Comparison of ENCODE assay signal across 17 mouse cellular contexts in genomic region chr16:57101174-57101573, GRCm38 (mm10). TPM values are rescaled to one million over a fixed set of nuclear protein-coding genes. Genes with fewer than 3 reads are reported as not detected.
"Had no signal": no experiment of that assay in that cellular context is flagged by ENCODE, and none has a peak within 500 bp of the region (broad histone marks: within the 10 kb centered on the region; RNA-seq: fewer than 3 reads in every experiment).

No protein-coding gene starts in this region.

- DNase-seq: lung, embryonic 14.5 days; lung, postnatal 10 days; lung, postnatal 4 days; midbrain, embryonic 14.5 days; right cerebral cortex, postnatal 25 days; thymus, postnatal 4 days had no signal

- H3K36me3 ChIP-seq: hindbrain, embryonic 15.5 days; limb, embryonic 15.5 days; liver, embryonic 12.5 days; midbrain, embryonic 10.5 days; neural tube, embryonic 13.5 days had no signal

- H3K9me3 ChIP-seq: hindbrain, embryonic 15.5 days; limb, embryonic 15.5 days; liver, embryonic 12.5 days; midbrain, embryonic 10.5 days; neural tube, embryonic 13.5 days had no signal

- H3K4me1 ChIP-seq: hindbrain, embryonic 15.5 days; limb, embryonic 15.5 days; liver, embryonic 12.5 days; midbrain, embryonic 10.5 days; neural tube, embryonic 13.5 days had no signal

- H3K4me3 ChIP-seq: hindbrain, embryonic 15.5 days; left cerebral cortex, adult 2 months; limb, embryonic 15.5 days; liver, embryonic 12.5 days; midbrain, embryonic 10.5 days; neural tube, embryonic 13.5 days had no signal

- H3K27ac ChIP-seq: hindbrain, embryonic 15.5 days; left cerebral cortex, adult 2 months; limb, embryonic 15.5 days; liver, embryonic 12.5 days; midbrain, embryonic 10.5 days; neural tube, embryonic 13.5 days; stomach, postnatal 0 days had no signal

- H3K27me3 ChIP-seq: hindbrain, embryonic 15.5 days; limb, embryonic 15.5 days; liver, embryonic 12.5 days; neural tube, embryonic 13.5 days had no signal

- H3K4me2 ChIP-seq: hindbrain, embryonic 15.5 days; limb, embryonic 15.5 days; liver, embryonic 12.5 days; lung, embryonic 14.5 days; neural tube, embryonic 13.5 days had no signal

- H3K9ac ChIP-seq: hindbrain, embryonic 15.5 days; limb, embryonic 15.5 days; liver, embryonic 12.5 days; lung, embryonic 14.5 days; neural tube, embryonic 13.5 days had no signal

- ATAC-seq: liver, embryonic 12.5 days had no signal

RNA-seq across cellular contexts. Expression of gene Tmem45a2, which starts 30.0 kb away (rescaled TPM):
- total RNA-seq: layer of hippocampus, postnatal 14 days; left cerebral cortex, adult 2 months; left cerebral cortex, postnatal 25 days had no signal
- polyA plus RNA-seq: large intestine, adult 2 months; limb, embryonic 11.5 days; limb, embryonic 15.5 days; liver, embryonic 12.5 days; midbrain, embryonic 10.5 days; midbrain, embryonic 14.5 days had no signal
